Mouse (Mus musculus) megakaryocyte, embryonic 14.5 days (primary cell): Measurements from ENCODE around the gene Dennd1b.

Experiments used
- FLI1 ChIP-seq: IDR thresholded peaks from 2 replicates; pipeline ENCODE4 v1.6.1; 2012; ENCODE audit warnings: low read length, inconsistent platforms, mixed read lengths
- GATA1 ChIP-seq: IDR thresholded peaks from 3 replicates; pipeline ENCODE4 v1.6.1; 2012; ENCODE audit warnings: mixed read lengths, low read length, inconsistent platforms, borderline replicate concordance

- TF ChIP-seq GATA1: no peak
- no peak for TF ChIP-seq FLI1
Observed at GRCm38 (mm10) chr1:139003503-139003902, 40.3 kb downstream of the Dennd1b start.
